Mouse (Mus musculus) retina, postnatal 7 days (tissue): Measurements from ENCODE around the gene Fancc.
"Not testable (repeated sequence)": the region's sequence is repeated elsewhere in the genome, so short reads cannot be mapped to it uniquely, and the experiment has no call there.

Experiments used
- DNase-seq: peaks from one replicate; pipeline ENCODE4 v3.0.0-alpha.2; 2012; ENCODE audit warnings: low read depth, low spot score

Gene Fancc

GRCm38 (mm10) chr13:63515542-63515941, 18.5 kb upstream of the Fancc start:
- no peak for DNase-seq

GRCm38 (mm10) chr13:63514931-63515360, 17.9 kb upstream of the Fancc start:
- DNase-seq = no peak

GRCm38 (mm10) chr13:63513374-63514098, 16.5 kb upstream of the Fancc start:
- DNase-seq = no peak

- DNase-seq = no peak
These were observed 15.3 kb upstream of the Fancc start for GRCm38 (mm10) chr13:63512411-63512810.

- DNase-seq = no peak
These were observed 10.7 kb upstream of the Fancc start for GRCm38 (mm10) chr13:63507821-63508220.

GRCm38 (mm10) chr13:63507001-63507556, 10.0 kb upstream of the Fancc start:
- DNase-seq = no peak

GRCm38 (mm10) chr13:63506364-63506763, 9.3 kb upstream of the Fancc start:
- DNase-seq = no peak

- no peak for DNase-seq
These were observed 5.3 kb upstream of the Fancc start for GRCm38 (mm10) chr13:63502391-63502790.

- DNase-seq = no peak
These were observed 2.4 kb upstream of the Fancc start for GRCm38 (mm10) chr13:63499489-63499888.

- no peak for DNase-seq
These were observed 9.4 kb downstream of the Fancc start for GRCm38 (mm10) chr13:63487707-63488042.

GRCm38 (mm10) chr13:63486791-63487706, 10.0 kb downstream of the Fancc start:
- no peak for DNase-seq

- no peak for DNase-seq
These were observed 21.7 kb downstream of the Fancc start for GRCm38 (mm10) chr13:63475356-63475755.

- DNase-seq = no peak
These were observed 44.2 kb downstream of the Fancc start for GRCm38 (mm10) chr13:63452898-63453297.

- DNase-seq = no peak
These were observed 45.9 kb downstream of the Fancc start for GRCm38 (mm10) chr13:63451140-63451539.

GRCm38 (mm10) chr13:63445419-63445818, 51.7 kb downstream of the Fancc start:
- DNase-seq = no peak

- DNase-seq = no peak
These were observed 64.3 kb downstream of the Fancc start for GRCm38 (mm10) chr13:63432759-63433158.

- no peak for DNase-seq
These were observed 65.3 kb downstream of the Fancc start for GRCm38 (mm10) chr13:63431857-63432191.

- peak; percentile 92 for DNase-seq
These were observed 65.8 kb downstream of the Fancc start for GRCm38 (mm10) chr13:63431030-63431856.

- DNase-seq = no peak
These were observed 66.4 kb downstream of the Fancc start for GRCm38 (mm10) chr13:63430681-63431029.

GRCm38 (mm10) chr13:63430206-63430605, 66.9 kb downstream of the Fancc start:
- DNase-seq = no peak

GRCm38 (mm10) chr13:63428211-63428610, 68.9 kb downstream of the Fancc start:
- DNase-seq = not testable (repeated sequence)

GRCm38 (mm10) chr13:63423060-63423459, 74.0 kb downstream of the Fancc start:
- no peak for DNase-seq
